Mouse (Mus musculus): ENCODE measurements at regions not wholly inside any gene's neighbourhood (a gene's known extent, or its start where the extent isn't known, plus 50 kb on each side); places are given as distances from the start of the nearest gene placed in this dataset.

DNA sequence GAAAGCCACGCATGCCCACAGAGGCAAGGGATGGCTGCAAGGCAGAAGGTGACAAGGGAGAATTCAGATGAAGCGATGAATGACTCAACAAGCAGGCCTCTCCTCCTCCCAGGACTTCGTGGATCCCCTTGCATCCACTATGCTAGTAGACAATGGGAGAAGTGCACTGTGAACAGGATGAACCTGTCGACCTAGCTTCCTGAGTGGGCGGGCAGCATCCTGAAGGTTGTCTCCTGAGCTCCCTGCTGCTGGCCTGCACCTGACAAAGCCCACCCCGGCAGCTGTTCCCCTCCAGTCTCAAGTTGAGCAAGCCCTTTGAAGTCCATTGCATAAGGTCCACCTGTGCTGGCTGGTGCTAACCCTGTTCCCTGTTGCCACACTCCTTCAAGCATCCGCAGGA, 250.2 kb downstream of the Lmo4 start:
- Histone ChIP-seq H3K9ac (no peak overlapping the region), H3K27me3 (peaks cover 8% of the 10 kb centered on the region; the same call in 1 of the 2 replicates), H3K27ac (no peak overlapping the region), H3K36me3 (no peaks in the 10 kb centered on the region), H3K4me2 (replicated peaks) (no peak overlapping the region), H3K4me3 (no peak overlapping the region), H3K9me3 (no peaks in the 10 kb centered on the region), H3K4me1 (peaks cover 8% of the 10 kb centered on the region)
- 81% methylated on average over 7 of the region's 7 CpGs for WGBS
- ATAC-seq (ENCODE audit: low FRiP score, low read depth): no peak

GRCm38 (mm10) chr3:143952289-143952688, 252.7 kb downstream of the Lmo4 start:
- Histone ChIP-seq H3K9ac (no peak overlapping the region), H3K4me1 (peaks cover 27% of the 10 kb centered on the region), H3K9me3 (no peaks in the 10 kb centered on the region), H3K27me3 (peaks cover 8% of the 10 kb centered on the region; the same call in 1 of the 2 replicates), H3K4me2 (replicated peaks) (no peak overlapping the region), H3K36me3 (no peaks in the 10 kb centered on the region), H3K4me3 (no peak overlapping the region), H3K27ac (no peak overlapping the region)
- ATAC-seq (ENCODE audit: low FRiP score, low read depth): peak; percentile 85
- 40% methylated on average over 8 of the region's 8 CpGs for WGBS

- no peak overlapping the region for H3K4me2 ChIP-seq (replicated peaks)
- H3K9ac ChIP-seq: no peak overlapping the region
- H3K4me3 ChIP-seq: no peak overlapping the region
- ATAC-seq (ENCODE audit: low FRiP score, low read depth): no peak
- H3K27me3 ChIP-seq: peaks cover 2% of the 10 kb centered on the region; the same call in 1 of the 2 replicates
- WGBS: 52% methylated on average over 8 of the region's 8 CpGs
- peaks cover 28% of the 10 kb centered on the region for H3K4me1 ChIP-seq
- H3K36me3 ChIP-seq: no peaks in the 10 kb centered on the region
- H3K27ac ChIP-seq: no peak overlapping the region
- H3K9me3 ChIP-seq: no peaks in the 10 kb centered on the region
Observed at GRCm38 (mm10) chr3:143949656-143950055, 255.4 kb downstream of the Lmo4 start.

GRCm38 (mm10) chr3:143949026-143949637, 255.9 kb downstream of the Lmo4 start:
- no peak overlapping the region for H3K4me3 ChIP-seq
- no peaks in the 10 kb centered on the region for H3K27me3 ChIP-seq
- no peaks in the 10 kb centered on the region for H3K36me3 ChIP-seq
- H3K27ac ChIP-seq: no peak overlapping the region
- no peak for ATAC-seq (ENCODE audit: low FRiP score, low read depth)
- peaks cover 28% of the 10 kb centered on the region for H3K4me1 ChIP-seq
- H3K9ac ChIP-seq: no peak overlapping the region
- WGBS: 66% methylated on average over 11 of the region's 11 CpGs
- H3K4me2 ChIP-seq (replicated peaks): no peak overlapping the region
- H3K9me3 ChIP-seq: no peaks in the 10 kb centered on the region

DNA sequence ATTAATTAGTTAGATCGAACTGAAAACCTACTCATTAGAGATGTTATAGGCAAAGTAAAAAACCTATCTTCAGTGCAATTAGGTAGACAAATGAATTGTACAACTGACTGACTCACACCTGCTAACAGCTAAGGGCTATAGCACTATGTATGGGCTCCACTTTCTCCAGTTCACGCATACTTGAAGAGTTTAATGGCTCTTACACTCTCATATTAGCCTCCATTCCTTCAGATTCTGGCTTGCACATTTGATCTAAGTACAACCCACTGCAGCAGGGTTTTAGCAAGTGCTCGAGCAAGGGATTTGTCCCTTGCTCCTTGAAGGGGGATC, 257.1 kb downstream of the Lmo4 start:
- H3K27me3 ChIP-seq: no peaks in the 10 kb centered on the region
- no peak overlapping the region for H3K9ac ChIP-seq
- H3K4me2 ChIP-seq (replicated peaks): no peak overlapping the region
- no peaks in the 10 kb centered on the region for H3K9me3 ChIP-seq
- no peak overlapping the region for H3K27ac ChIP-seq
- no peak overlapping the region for H3K4me3 ChIP-seq
- 31% methylated on average over 3 of the region's 3 CpGs for WGBS
- no peak for ATAC-seq (ENCODE audit: low FRiP score, low read depth)
- H3K36me3 ChIP-seq: no peaks in the 10 kb centered on the region
- H3K4me1 ChIP-seq: peaks cover 28% of the 10 kb centered on the region

DNA sequence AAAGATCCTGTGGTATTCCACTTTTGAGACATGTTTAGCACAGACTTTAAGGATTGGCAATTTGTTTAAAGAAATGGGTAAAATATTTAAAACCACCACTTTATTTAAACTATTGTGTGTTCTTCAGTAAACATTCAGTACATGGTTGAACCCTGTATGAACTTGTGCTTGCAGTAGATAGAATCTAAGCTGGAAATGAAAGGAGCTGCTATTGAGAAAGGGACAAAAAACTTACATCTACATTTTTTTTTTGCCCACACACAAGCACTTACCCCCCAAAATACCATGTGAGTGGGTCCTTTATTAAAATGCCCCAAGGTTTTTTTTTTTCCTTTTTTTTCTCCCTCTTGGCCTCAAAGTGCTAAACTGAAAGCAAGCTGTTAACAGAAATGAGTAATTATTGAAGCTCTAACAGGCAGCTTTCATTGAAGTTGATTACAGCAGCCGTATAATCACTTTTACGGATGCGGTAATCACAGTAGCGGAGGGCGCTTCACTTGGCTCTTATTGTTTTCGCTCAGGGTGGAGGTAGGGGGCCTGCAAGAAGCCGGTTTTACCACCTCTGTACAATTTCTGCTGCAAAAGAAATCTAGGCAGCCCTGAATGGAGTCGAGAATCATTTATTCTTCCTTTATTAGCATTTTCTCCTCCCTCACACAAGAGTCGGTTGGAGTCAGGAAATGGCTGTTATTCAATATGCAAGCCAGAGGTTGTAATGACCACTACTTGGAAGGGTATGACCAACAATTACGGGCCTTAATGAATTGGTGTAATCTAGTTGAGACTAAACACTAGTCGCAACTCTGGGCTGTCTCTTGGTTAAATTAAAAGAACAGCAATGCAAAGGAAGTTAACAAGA, 257.7 kb downstream of the Lmo4 start:
- no peaks in the 10 kb centered on the region for H3K36me3 ChIP-seq

GRCm38 (mm10) chr3:143939068-143939709, 265.8 kb downstream of the Lmo4 start:
- Histone ChIP-seq H3K4me2 (replicated peaks) (no peak overlapping the region), H3K36me3 (no peaks in the 10 kb centered on the region), H3K9ac (no peak overlapping the region), H3K4me1 (no peaks in the 10 kb centered on the region), H3K4me3 (no peak overlapping the region), H3K9me3 (no peaks in the 10 kb centered on the region), H3K27ac (no peak overlapping the region), H3K27me3 (no peaks in the 10 kb centered on the region)
- no peak for ATAC-seq (ENCODE audit: low FRiP score, low read depth)
- 91% methylated on average over 3 of the region's 3 CpGs for WGBS

More for the DNA sequence above, 257.7 kb downstream of the Lmo4 start:
- no peaks in the 10 kb centered on the region for H3K9me3 ChIP-seq
- ATAC-seq (ENCODE audit: low FRiP score, low read depth): no peak
- H3K27ac ChIP-seq: no peak overlapping the region
- no peak overlapping the region for H3K9ac ChIP-seq
- H3K27me3 ChIP-seq: no peaks in the 10 kb centered on the region
- H3K4me3 ChIP-seq: no peak overlapping the region
- peaks cover 23% of the 10 kb centered on the region for H3K4me1 ChIP-seq
- 10% methylated on average over 11 of the region's 11 CpGs for WGBS
- H3K4me2 ChIP-seq (replicated peaks): peak overlapping the region; percentile 17

DNA sequence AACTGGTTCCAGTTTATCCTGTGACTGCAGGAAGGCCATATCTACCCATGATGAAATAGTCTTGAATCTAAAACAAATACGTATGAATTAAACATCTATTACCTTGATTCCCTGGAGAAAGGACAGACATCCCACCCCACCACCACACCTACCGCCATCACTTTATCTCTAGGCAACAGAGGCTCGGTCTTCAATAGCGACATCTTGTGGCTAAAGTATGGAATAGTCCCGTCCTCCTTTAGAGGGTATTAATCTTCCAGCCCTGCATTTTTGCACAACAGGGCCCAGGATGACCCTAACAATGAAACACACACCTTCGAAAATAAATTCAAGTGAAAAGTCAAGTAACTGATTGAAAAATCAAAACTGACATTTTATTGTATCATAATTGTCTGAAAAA, 279.7 kb downstream of the Lmo4 start:
- no peak overlapping the region for H3K4me3 ChIP-seq
- WGBS: 56% methylated on average over 6 of the region's 6 CpGs
- H3K27ac ChIP-seq: no peak overlapping the region
- H3K36me3 ChIP-seq: no peaks in the 10 kb centered on the region
- no peaks in the 10 kb centered on the region for H3K27me3 ChIP-seq
- H3K9ac ChIP-seq: no peak overlapping the region
- no peaks in the 10 kb centered on the region for H3K9me3 ChIP-seq
- no peaks in the 10 kb centered on the region for H3K4me1 ChIP-seq
- no peak for ATAC-seq (ENCODE audit: low FRiP score, low read depth)
- no peak overlapping the region for H3K4me2 ChIP-seq (replicated peaks)

GRCm38 (mm10) chr3:143919744-143920143, 285.3 kb downstream of the Lmo4 start:
- no peak overlapping the region for H3K4me3 ChIP-seq
- H3K9ac ChIP-seq: no peak overlapping the region
- H3K27me3 ChIP-seq: no peaks in the 10 kb centered on the region
- no peak overlapping the region for H3K27ac ChIP-seq
- H3K4me2 ChIP-seq (replicated peaks): no peak overlapping the region
- H3K4me1 ChIP-seq: peaks cover 7% of the 10 kb centered on the region
- H3K36me3 ChIP-seq: no peaks in the 10 kb centered on the region
- 94% methylated on average over 1 of the region's 1 CpGs for WGBS
- no peak for ATAC-seq (ENCODE audit: low FRiP score, low read depth)
- H3K9me3 ChIP-seq: no peaks in the 10 kb centered on the region

- Histone ChIP-seq H3K4me1 (peaks cover 38% of the 10 kb centered on the region), H3K4me2 (replicated peaks) (peak overlapping the region; percentile 16), H3K9ac (no peak overlapping the region), H3K9me3 (no peaks in the 10 kb centered on the region), H3K36me3 (no peaks in the 10 kb centered on the region), H3K4me3 (no peak overlapping the region), H3K27ac (no peak overlapping the region), H3K27me3 (peaks cover 5% of the 10 kb centered on the region)
- peak; percentile 76 for ATAC-seq (ENCODE audit: low FRiP score, low read depth)
- WGBS: 13% methylated on average over 6 of the region's 6 CpGs
Observed at GRCm38 (mm10) chr3:143914341-143915217, 290.4 kb downstream of the Lmo4 start.

- no peak overlapping the region for H3K4me3 ChIP-seq
- peaks cover 5% of the 10 kb centered on the region for H3K27me3 ChIP-seq
- no peaks in the 10 kb centered on the region for H3K9me3 ChIP-seq
- no peak overlapping the region for H3K27ac ChIP-seq
- no peak for ATAC-seq (ENCODE audit: low FRiP score, low read depth)
- WGBS: 13% methylated on average over 3 of the region's 3 CpGs
- H3K4me1 ChIP-seq: peaks cover 46% of the 10 kb centered on the region
- H3K4me2 ChIP-seq (replicated peaks): peak overlapping the region; percentile 41
- H3K36me3 ChIP-seq: no peaks in the 10 kb centered on the region
- H3K9ac ChIP-seq: no peak overlapping the region
Observed at GRCm38 (mm10) chr3:143913044-143913574, 291.9 kb downstream of the Lmo4 start.
